In the genomic region with DNA sequence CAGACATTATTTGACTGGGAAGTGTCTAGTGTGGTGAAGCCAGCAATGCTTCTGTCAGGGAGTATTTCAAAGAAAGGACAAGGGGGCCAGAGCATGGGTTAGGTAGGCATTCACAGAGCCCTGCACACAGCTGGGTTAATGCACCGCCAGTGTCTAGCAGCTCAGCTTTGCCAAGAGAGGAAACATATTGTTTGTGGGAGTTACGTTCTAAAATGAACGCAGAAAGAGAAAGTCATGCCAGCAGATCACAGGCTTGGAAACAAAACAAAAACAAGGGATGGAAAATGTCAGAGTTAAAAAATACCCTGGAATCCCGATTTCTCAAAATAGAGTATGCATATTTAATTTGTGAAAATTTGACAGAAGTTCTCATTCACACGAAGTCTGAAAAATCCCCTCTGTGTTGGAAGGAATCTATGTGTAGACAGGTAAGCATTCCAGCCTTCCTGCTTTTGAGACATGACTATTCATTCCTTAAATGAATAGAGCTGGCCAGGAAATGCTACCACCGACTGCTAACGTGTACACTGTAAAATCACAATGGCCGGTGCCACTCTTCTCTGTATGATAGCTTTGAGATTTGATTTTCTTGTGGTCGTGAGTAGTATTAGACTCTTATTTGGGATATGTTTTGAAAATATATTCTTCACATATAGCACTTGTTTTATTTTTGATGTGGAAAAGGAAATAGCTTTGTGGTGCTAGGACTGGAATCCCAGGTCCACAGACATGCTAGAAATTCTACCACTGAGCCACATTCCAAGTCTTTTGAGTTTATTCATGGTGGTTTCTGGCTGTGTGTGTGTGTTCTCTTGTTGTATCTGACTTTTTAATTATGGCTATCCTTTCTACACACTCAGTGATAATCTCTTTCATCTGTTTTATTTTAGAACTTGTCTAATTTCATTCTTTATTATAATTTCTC, we compare ENCODE assay signal across 13 mouse cellular contexts. TPM values are rescaled to one million over a fixed set of nuclear protein-coding genes. Genes with fewer than 3 reads are reported as not detected.
DNase-seq lines count a peak whose midpoint lies in the region; ATAC-seq and TF ChIP-seq lines count a peak whose summit lies in the region.
"Had no signal": no experiment of that assay in that cellular context is flagged by ENCODE, and none has a peak within 500 bp of the region (broad histone marks: within the 10 kb centered on the region; RNA-seq: fewer than 3 reads in every experiment).

No protein-coding gene starts in this region.

- in situ Hi-C loops in Patski (cut with MboI; ENCODE audit: low pct_unique_long_range_greater_than_20kb), result no loop called here

- CTCF ChIA-PET in Patski (lab: Charles Lee), result no interaction called here

- H3K27me3 ChIP-seq in Patski, result no peaks in the 10 kb centered on the region
- H3K27me3 ChIP-seq: lung, embryonic 15.5 days had no signal

- POLR2A ChIA-PET in Patski (lab: Charles Lee), result no interaction called here

- 0 out of 2 replicates have a peak overlapping the region, but pooled peaks have one; percentile 10 for H3K27ac ChIP-seq in olfactory bulb, adult 2 months (ENCODE audit: insufficient read depth, low read depth, low read length)
- H3K27ac ChIP-seq: hindbrain, postnatal 0 days; lung, embryonic 15.5 days; midbrain, embryonic 10.5 days had no signal

- TF ChIP-seq CTCF in Patski (IDR thresholded peaks at IDR 0.05), result no peak
- no peak for TF ChIP-seq CTCF in olfactory bulb, adult 2 months (IDR thresholded peaks at IDR 0.05; ENCODE audit: insufficient read depth, low read depth, low read length)

- no peak overlapping the region for H3K4me3 ChIP-seq in olfactory bulb, adult 2 months (ENCODE audit: insufficient read depth, low read depth, low read length)
- H3K4me3 ChIP-seq: lung, embryonic 15.5 days; midbrain, embryonic 10.5 days had no signal

- DNase-seq in left cerebral cortex, adult 11 months (ENCODE audit: low spot score), result peak; percentile 41
- DNase-seq in left cerebral cortex, postnatal 4 days, result no peak
- DNase-seq in Patski (ENCODE audit: low read depth, low spot score), result no peak
- DNase-seq in layer of hippocampus, adult 9-10 months (ENCODE audit: low spot score), result peak; percentile 69
- no peak for DNase-seq in thymus, adult 18-20 months
- no peak for DNase-seq in gastrocnemius, postnatal 4 days (ENCODE audit: low spot score in 2 of 2)
- DNase-seq: cerebellum, adult 9-10 months; embryo, embryonic 11 days; heart, postnatal 14 days had no signal

- H3K4me1 ChIP-seq in olfactory bulb, adult 2 months (ENCODE audit: control insufficient read depth, insufficient read depth, low read length), result no peaks in the 10 kb centered on the region
- H3K4me1 ChIP-seq: lung, embryonic 15.5 days; midbrain, embryonic 10.5 days had no signal

- TF ChIP-seq POLR2A in olfactory bulb, adult 2 months (IDR thresholded peaks at IDR 0.05; ENCODE audit: insufficient read depth, low read depth, low read length), result no peak

- ATAC-seq in Patski, result peak; percentile 45
- ATAC-seq: hindbrain, postnatal 0 days had no signal

- intact Hi-C loops in left cerebral cortex, postnatal 4 days (cut with DNase I), result no loop called here

- 31% methylated on average over 9 of the region's 9 CpGs for WGBS in olfactory bulb, adult 2 months

RNA-seq across cellular contexts. Expression of gene Hmgcr, which starts 9.7 kb away (rescaled TPM):
- 100 to 1,000 TPM; 399 to 412 TPM for total RNA-seq in left cerebral cortex, postnatal 4 days (2021)
- polyA plus RNA-seq in Patski (2021), result 43.0 TPM
- not detected in 2 replicates for polyA plus RNA-seq in olfactory bulb, adult 2 months (2012; ENCODE audit: insufficient read depth, insufficient read length, low replicate concordance, missing spikeins)
- total RNA-seq in gastrocnemius, postnatal 4 days (2021), result 10 to 100 TPM; 37.1 to 42.1 TPM

Comparison
In these comparisons a context has a peak if more than half of its experiments do, and no peak if none do; other contexts are left out.
1. DNase-seq: peak in left cerebral cortex, adult 11 months (single experiment) and layer of hippocampus, adult 9-10 months (single experiment); none in left cerebral cortex, postnatal 4 days (single experiment), Patski (single experiment), thymus, adult 18-20 months (0 of 2) and gastrocnemius, postnatal 4 days (0 of 2).
2. RNA of gene Hmgcr, which starts 9.7 kb away (total RNA-seq): 399 to 412 TPM in left cerebral cortex, postnatal 4 days; 37.1 to 42.1 TPM in gastrocnemius, postnatal 4 days; every median in the first group is over 4 times any median in the second.